Mouse (Mus musculus) stomach, postnatal 0 days (tissue): ENCODE data around the gene Plcb1.

Source experiments
- CTCF ChIP-seq: IDR thresholded peaks from 2 replicates; pipeline ENCODE4 v1.5.1; 2016; ENCODE audit warnings: antibody characterized with exemption, low read depth, mild to moderate bottlenecking, moderate library complexity
- EP300 ChIP-seq: optimal IDR thresholded peaks from 2 replicates; pipeline ENCODE3; 2016; ENCODE audit warnings: antibody characterized with exemption

DNA sequence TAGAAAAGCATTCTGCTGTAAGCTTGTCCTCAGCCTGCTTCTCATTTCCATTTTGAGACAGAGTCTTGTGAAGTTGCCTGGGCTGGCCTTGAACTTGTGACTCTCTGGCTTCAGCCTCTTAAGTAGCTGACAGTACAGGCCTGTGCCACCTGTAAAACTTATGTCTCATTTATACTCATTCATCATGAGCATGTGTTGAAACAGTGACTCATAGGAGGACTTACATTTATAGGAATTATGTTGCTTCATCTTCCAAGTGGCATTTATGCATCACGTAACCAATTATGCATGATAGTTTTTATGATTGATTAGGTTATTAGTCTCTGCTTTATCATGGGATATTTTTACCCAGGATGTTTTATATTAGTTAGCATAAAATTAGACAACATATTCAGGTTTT is 667.7 kb downstream of the Plcb1 start:
- TF ChIP-seq EP300 = no peak
- no peak for TF ChIP-seq CTCF
